Comparison of ENCODE assay signal across 8 mouse cellular contexts in genomic region chr11:82890342-82890762, GRCm38 (mm10). TPM values are rescaled to one million over a fixed set of nuclear protein-coding genes. Genes with fewer than 3 reads are reported as not detected.
DNase-seq lines count a peak whose midpoint lies in the region; ATAC-seq and TF ChIP-seq lines count a peak whose summit lies in the region.

Rad51d (minus strand) TSS chr11:82890614.

- peak within 1 kb of the TSS; percentile 81 for H3K9ac ChIP-seq in embryonic facial prominence, embryonic 14.5 days (ENCODE audit: low read depth, low read length)
- peak within 1 kb of the TSS; percentile 73 for H3K9ac ChIP-seq in limb, embryonic 14.5 days (ENCODE audit: low read depth, low read length, severe bottlenecking)
- peak within 1 kb of the TSS; percentile 52 for H3K9ac ChIP-seq in midbrain, postnatal 0 days (replicated peaks; ENCODE audit: low read length, poor library complexity, severe bottlenecking)

- WGBS in embryonic facial prominence, embryonic 14.5 days, result 0% methylated on average over 25 of the region's 26 CpGs
- 0% methylated on average over 18 of the region's 26 CpGs for WGBS in limb, embryonic 14.5 days
- under 1% methylated on average over 24 of the region's 26 CpGs for WGBS in midbrain, postnatal 0 days

- peak within 1 kb of the TSS; percentile 66 for H3K4me3 ChIP-seq in embryonic facial prominence, embryonic 14.5 days (ENCODE audit: low read depth, low read length)
- peak within 1 kb of the TSS; percentile 67 for H3K4me3 ChIP-seq in limb, embryonic 14.5 days (replicated peaks; ENCODE audit: low read length)
- H3K4me3 ChIP-seq in midbrain, postnatal 0 days (ENCODE audit: low read depth, low read length), result peak within 1 kb of the TSS; percentile 57

- ATAC-seq in embryonic facial prominence, embryonic 14.5 days (ENCODE audit: low read depth), result peak; percentile 91
- ATAC-seq in limb, embryonic 14.5 days (ENCODE audit: low FRiP score, low read depth), result peak; percentile 90
- peak; percentile 86 for ATAC-seq in midbrain, postnatal 0 days (ENCODE audit: low FRiP score)

- 0 out of 2 replicates have a peak, but pooled peaks cover 16% of the 10 kb centered on the region for H3K4me1 ChIP-seq in embryonic facial prominence, embryonic 14.5 days (ENCODE audit: control insufficient read depth, insufficient read depth, low read length)
- H3K4me1 ChIP-seq in limb, embryonic 14.5 days (ENCODE audit: control insufficient read depth, insufficient read depth, low read length), result peaks cover 6% of the 10 kb centered on the region; the same call in 1 of the 2 replicates
- H3K4me1 ChIP-seq in midbrain, postnatal 0 days (ENCODE audit: insufficient read depth, low read length), result no peaks in the 10 kb centered on the region

- H3K27me3 ChIP-seq in embryonic facial prominence, embryonic 14.5 days (replicated peaks; ENCODE audit: control insufficient read depth, insufficient read depth, low read length), result no peaks in the 10 kb centered on the region
- H3K27me3 ChIP-seq in limb, embryonic 14.5 days (ENCODE audit: control insufficient read depth, insufficient read depth, low read length), result no peaks in the 10 kb centered on the region
- H3K27me3 ChIP-seq in midbrain, postnatal 0 days (ENCODE audit: insufficient read depth, low read length), result peaks cover 8% of the 10 kb centered on the region; the same call in 1 of the 2 replicates

- H3K4me2 ChIP-seq in embryonic facial prominence, embryonic 14.5 days (ENCODE audit: low read depth, low read length), result peak within 1 kb of the TSS; percentile 90
- H3K4me2 ChIP-seq in limb, embryonic 14.5 days (replicated peaks; ENCODE audit: low read depth, low read length, severe bottlenecking), result peak within 1 kb of the TSS; percentile 91
- H3K4me2 ChIP-seq in midbrain, postnatal 0 days (ENCODE audit: low read depth, low read length, poor library complexity, severe bottlenecking), result peak within 1 kb of the TSS; percentile 92

- 0 out of 2 replicates have a peak, but pooled peaks have one; percentile 16 for TF ChIP-seq POLR2A in limb, embryonic 14.5 days (IDR thresholded peaks at IDR 0.05; ENCODE audit: borderline replicate concordance, extremely low read depth, insufficient read depth, insufficient read length)

- H3K27ac ChIP-seq in embryonic facial prominence, embryonic 14.5 days (replicated peaks; ENCODE audit: low read depth, low read length), result peak within 1 kb of the TSS; percentile 52; the same call in 1 of the 2 replicates
- H3K27ac ChIP-seq in limb, embryonic 14.5 days (replicated peaks; ENCODE audit: low read depth, low read length), result 0 out of 2 replicates have a peak within 1 kb of the TSS, but pooled peaks have one; percentile 13
- peak within 1 kb of the TSS; percentile 18 for H3K27ac ChIP-seq in midbrain, postnatal 0 days (ENCODE audit: low read depth, low read length)

- H3K9me3 ChIP-seq in embryonic facial prominence, embryonic 14.5 days (ENCODE audit: control insufficient read depth, low read length), result no peaks in the 10 kb centered on the region
- no peaks in the 10 kb centered on the region for H3K9me3 ChIP-seq in limb, embryonic 14.5 days (ENCODE audit: control insufficient read depth, low read length)
- H3K9me3 ChIP-seq in midbrain, postnatal 0 days (ENCODE audit: low read length), result no peaks in the 10 kb centered on the region

- no peaks in the 10 kb centered on the region for H3K36me3 ChIP-seq in embryonic facial prominence, embryonic 14.5 days (ENCODE audit: control insufficient read depth, insufficient read depth, low read length)
- no peaks in the 10 kb centered on the region for H3K36me3 ChIP-seq in limb, embryonic 14.5 days (ENCODE audit: control insufficient read depth, insufficient read depth, low read length)
- no peaks in the 10 kb centered on the region for H3K36me3 ChIP-seq in midbrain, postnatal 0 days (ENCODE audit: insufficient read depth, low read length)

- TF ChIP-seq CTCF in midbrain, postnatal 0 days (IDR thresholded peaks at IDR 0.05), result peak; percentile 93

- DNase-seq in 3T3-L1 (ENCODE audit: low read depth, low spot score), result peak; percentile 95
- DNase-seq in adrenal gland, postnatal 4 days (ENCODE audit: low spot score in 2 of 2), result peak; percentile 89 to 92
- peak; percentile 96 for DNase-seq in embryonic facial prominence, embryonic 14.5 days (ENCODE audit: low spot score)
- DNase-seq in heart, adult 8-10 months (ENCODE audit: low spot score), result peak; percentile 93
- peak; percentile 96 for DNase-seq in kidney, adult 9 months
- peak; percentile 92 for DNase-seq in limb, embryonic 14.5 days (ENCODE audit: low spot score)
- DNase-seq in midbrain, postnatal 0 days (ENCODE audit: low spot score), result peak; percentile 95
- DNase-seq in spleen, postnatal 14 days (ENCODE audit: low spot score in 2 of 2), result peak; percentile 91 to 94

RNA-seq across cellular contexts. Expression of gene Rad51d, which starts in this region (rescaled TPM):
- 10 to 100 TPM; 16.4 to 16.8 TPM for total RNA-seq in adrenal gland, postnatal 4 days (2021)
- 14.5 and 15.0 TPM in 2 replicates for polyA plus RNA-seq in embryonic facial prominence, embryonic 14.5 days (2014; fragmentation: Nextera tagmentation; extraction: Ambion mirVana)
- 10 to 100 TPM in 2 of 4 experiments, 1 to 10 TPM in 2; 7.8 to 10.9 (median 9.9) TPM for total RNA-seq in heart, adult 8-10 months (2022)
- polyA plus RNA-seq in limb, embryonic 14.5 days (2012; rRNA removed), result 10.5 and 11.5 TPM in 2 replicates
- 12.9 and 15.1 TPM in 2 replicates for polyA plus RNA-seq in limb, embryonic 14.5 days (2014; fragmentation: Nextera tagmentation; extraction: Ambion mirVana)
- total RNA-seq in midbrain, postnatal 0 days (2014; rRNA removed), result 8.4 and 11.2 TPM in 2 replicates
- polyA plus RNA-seq in midbrain, postnatal 0 days (2015; fragmentation: Nextera tagmentation; extraction: Ambion mirVana), result 11.0 and 11.2 TPM in 2 replicates

Comparison
In these comparisons a context has a peak if more than half of its experiments do, and no peak if none do; other contexts are left out.
1. Peak in every context shown above with its lines: DNase-seq, ATAC-seq, H3K4me3 ChIP-seq and H3K27ac ChIP-seq.